Mouse (Mus musculus) midbrain, embryonic 15.5 days (tissue): ENCODE results near the gene 1700018B08Rik. TPM values are rescaled to one million over a fixed set of nuclear protein-coding genes. Genes with fewer than 3 reads are reported as not detected.

Experiments used
- ATAC-seq: fragments of 200-750 bp; cut with Nextera tagmentation; replicated peaks from 2 replicates; pipeline ENCODE4 v1.8.0; 2017; ENCODE audit warnings: moderate TSS enrichment
- H3K27ac ChIP-seq: fragments of 300-500 bp; sonication (generic); 2 replicates; pipeline ENCODE4 v1.5.1; 2015; ENCODE audit warnings: mild to moderate bottlenecking, inconsistent platforms
- H3K27me3 ChIP-seq: fragments of 300-500 bp; sonication (generic); replicated peaks from 2 replicates; pipeline ENCODE4 v1.6.1; 2015; ENCODE audit warnings: inconsistent platforms
- H3K36me3 ChIP-seq: fragments of 300-500 bp; sonication (generic); replicated peaks from 2 replicates; pipeline ENCODE4 v1.6.1; 2015; ENCODE audit warnings: inconsistent platforms
- H3K4me1 ChIP-seq: fragments of 300-500 bp; sonication (generic); 2 replicates; pipeline ENCODE4 v1.6.1; 2015; ENCODE audit warnings: inconsistent platforms
- H3K4me2 ChIP-seq: fragments of 300-500 bp; sonication (generic); 2 replicates; pipeline ENCODE4 v1.6.1; 2015; ENCODE audit warnings: inconsistent platforms, mild to moderate bottlenecking, moderate library complexity
- H3K4me3 ChIP-seq: fragments of 300-500 bp; sonication (generic); 2 replicates; pipeline ENCODE4 v1.5.1; 2015; ENCODE audit warnings: mild to moderate bottlenecking, inconsistent platforms
- H3K9ac ChIP-seq: fragments of 300-500 bp; sonication (generic); 2 replicates; pipeline ENCODE4 v1.6.1; 2015; ENCODE audit warnings: mild to moderate bottlenecking, inconsistent platforms
- H3K9me3 ChIP-seq: fragments of 300-500 bp; sonication (generic); 2 replicates; pipeline ENCODE4 v1.6.1; 2016; ENCODE audit warnings: inconsistent platforms
- WGBS: fragments of 180-500 bp; shearing (Covaris S2); methylation state at CpG from one replicate; pipeline ENCODE4 v1.1.7; 2015; ENCODE audit warnings: mixed read lengths; 5-methylcytosine and 5-hydroxymethylcytosine counted together
- polyA plus RNA-seq: library from polyadenylated mRNA; unstranded; fragments of >200 nt; fragmentation: Nextera tagmentation; extraction: Ambion mirVana; gene quantifications from 2 replicates; pipeline ENCODE4 v1.2.1, GENCODE M21; 2015

1700018B08Rik gene
- polyA plus RNA-seq: not detected in 2 replicates

GRCm38 (mm10) chr8:121544276-121544785 is at the start of gene 1700018B08Rik:
Gene 1700018B08Rik (minus strand): TSS chr8:121544320.
- no peaks in the 10 kb centered on the region for H3K9me3 ChIP-seq
- no peak within 1 kb of the TSS for H3K4me2 ChIP-seq
- H3K27me3 ChIP-seq: no peaks in the 10 kb centered on the region
- H3K4me1 ChIP-seq: no peaks in the 10 kb centered on the region
- WGBS: 88% methylated on average over 12 of the region's 12 CpGs
- no peak within 1 kb of the TSS for H3K4me3 ChIP-seq
- no peaks in the 10 kb centered on the region for H3K36me3 ChIP-seq
- no peak within 1 kb of the TSS for H3K27ac ChIP-seq
- no peak for ATAC-seq
- H3K9ac ChIP-seq: no peak within 1 kb of the TSS

- Histone ChIP-seq H3K27ac (no peak overlapping the region), H3K4me1 (peaks cover 26% of the 10 kb centered on the region), H3K4me2 (no peak overlapping the region), H3K36me3 (peaks cover 30% of the 10 kb centered on the region), H3K4me3 (no peak overlapping the region), H3K27me3 (no peaks in the 10 kb centered on the region), H3K9ac (no peak overlapping the region), H3K9me3 (no peaks in the 10 kb centered on the region)
- no peak for ATAC-seq
- 95% methylated on average over 5 of the region's 5 CpGs for WGBS
Measured at GRCm38 (mm10) chr8:121593293-121593692, 49.2 kb upstream of the 1700018B08Rik start.

- peaks cover 26% of the 10 kb centered on the region for H3K4me1 ChIP-seq
- no peaks in the 10 kb centered on the region for H3K27me3 ChIP-seq
- 17% methylated on average over 20 of the region's 20 CpGs for WGBS
- H3K27ac ChIP-seq: peak overlapping the region; percentile 84
- H3K36me3 ChIP-seq: peaks cover 18% of the 10 kb centered on the region; the same call in 1 of the 2 replicates
- no peak for ATAC-seq
- peak overlapping the region; percentile 87 for H3K9ac ChIP-seq
- peak overlapping the region; percentile 72 for H3K4me2 ChIP-seq
- peak overlapping the region; percentile 84 for H3K4me3 ChIP-seq
- no peaks in the 10 kb centered on the region for H3K9me3 ChIP-seq
Measured at GRCm38 (mm10) chr8:121591178-121592066, 47.3 kb upstream of the 1700018B08Rik start.

GRCm38 (mm10) chr8:121590203-121591177 is 46.4 kb upstream of the 1700018B08Rik start, which contains the start of gene Map1lc3b:
Gene Map1lc3b (plus strand): TSS chr8:121590361.
- H3K27ac ChIP-seq: peak within 1 kb of the TSS; percentile 84
- H3K4me3 ChIP-seq: peak within 1 kb of the TSS; percentile 84
- peaks cover 13% of the 10 kb centered on the region; the same call in 1 of the 2 replicates for H3K36me3 ChIP-seq
- peak within 1 kb of the TSS; percentile 72 for H3K4me2 ChIP-seq
- ATAC-seq: peak; percentile 88
- H3K9me3 ChIP-seq: no peaks in the 10 kb centered on the region
- H3K4me1 ChIP-seq: peaks cover 30% of the 10 kb centered on the region
- WGBS: under 1% methylated on average over 94 of the region's 94 CpGs
- H3K27me3 ChIP-seq: no peaks in the 10 kb centered on the region
- H3K9ac ChIP-seq: peak within 1 kb of the TSS; percentile 87

GRCm38 (mm10) chr8:121589205-121589726 is 45.1 kb upstream of the 1700018B08Rik start:
- no peak overlapping the region for H3K9ac ChIP-seq
- ATAC-seq: no peak
- H3K27ac ChIP-seq: no peak overlapping the region

GRCm38 (mm10) chr8:121588750-121589149 is 44.6 kb upstream of the 1700018B08Rik start:
- Histone ChIP-seq H3K4me2 (no peak overlapping the region), H3K27ac (no peak overlapping the region), H3K9me3 (no peaks in the 10 kb centered on the region), H3K36me3 (0 out of 2 replicates have a peak, but pooled peaks cover 2% of the 10 kb centered on the region), H3K4me3 (no peak overlapping the region), H3K4me1 (peaks cover 34% of the 10 kb centered on the region), H3K27me3 (no peaks in the 10 kb centered on the region), H3K9ac (no peak overlapping the region)
- no peak for ATAC-seq
- 85% methylated on average over 4 of the region's 4 CpGs for WGBS

More at GRCm38 (mm10) chr8:121589205-121589726, 45.1 kb upstream of the 1700018B08Rik start:
- peaks cover 34% of the 10 kb centered on the region for H3K4me1 ChIP-seq
- no peaks in the 10 kb centered on the region for H3K9me3 ChIP-seq
- no peaks in the 10 kb centered on the region for H3K27me3 ChIP-seq
- no peak overlapping the region for H3K4me3 ChIP-seq
- 0 out of 2 replicates have a peak, but pooled peaks cover 3% of the 10 kb centered on the region for H3K36me3 ChIP-seq
- 37% methylated on average over 2 of the region's 2 CpGs for WGBS
- H3K4me2 ChIP-seq: no peak overlapping the region; the same call in 1 of the 2 replicates

GRCm38 (mm10) chr8:121585159-121585825 is 41.2 kb upstream of the 1700018B08Rik start:
- peak overlapping the region; percentile 59 for H3K27ac ChIP-seq
- peak; percentile 95 for ATAC-seq
- H3K4me1 ChIP-seq: peaks cover 14% of the 10 kb centered on the region
- 1% methylated on average over 47 of the region's 47 CpGs for WGBS
- H3K9ac ChIP-seq: peak overlapping the region; percentile 42
- no peaks in the 10 kb centered on the region for H3K36me3 ChIP-seq
- peak overlapping the region; percentile 59 for H3K4me2 ChIP-seq
- H3K9me3 ChIP-seq: no peaks in the 10 kb centered on the region
- peak overlapping the region; percentile 52 for H3K4me3 ChIP-seq
- no peaks in the 10 kb centered on the region for H3K27me3 ChIP-seq

GRCm38 (mm10) chr8:121584730-121585129 is 40.6 kb upstream of the 1700018B08Rik start:
- no peaks in the 10 kb centered on the region for H3K27me3 ChIP-seq
- no peak overlapping the region; the same call in 1 of the 2 replicates for H3K9ac ChIP-seq
- no peaks in the 10 kb centered on the region for H3K9me3 ChIP-seq

GRCm38 (mm10) chr8:121583653-121584052 is 39.5 kb upstream of the 1700018B08Rik start:
- peaks cover 8% of the 10 kb centered on the region; the same call in 1 of the 2 replicates for H3K4me1 ChIP-seq
- 63% methylated on average over 8 of the region's 8 CpGs for WGBS

More at GRCm38 (mm10) chr8:121584730-121585129, 40.6 kb upstream of the 1700018B08Rik start:
- no peaks in the 10 kb centered on the region for H3K36me3 ChIP-seq
- 41% methylated on average over 13 of the region's 13 CpGs for WGBS
- no peak overlapping the region; the same call in 1 of the 2 replicates for H3K27ac ChIP-seq
- peaks cover 13% of the 10 kb centered on the region for H3K4me1 ChIP-seq
- H3K4me3 ChIP-seq: peak overlapping the region; percentile 52
- no peak for ATAC-seq
- peak overlapping the region; percentile 59 for H3K4me2 ChIP-seq

GRCm38 (mm10) chr8:121580465-121580864 is 36.3 kb upstream of the 1700018B08Rik start:
- no peak overlapping the region for H3K4me2 ChIP-seq
- H3K27ac ChIP-seq: no peak overlapping the region
- no peaks in the 10 kb centered on the region for H3K9me3 ChIP-seq
- 37% methylated on average over 9 of the region's 9 CpGs for WGBS
- no peak for ATAC-seq
- no peak overlapping the region for H3K9ac ChIP-seq
- no peak overlapping the region for H3K4me3 ChIP-seq
- H3K4me1 ChIP-seq: peaks cover 26% of the 10 kb centered on the region
- no peaks in the 10 kb centered on the region for H3K36me3 ChIP-seq
- H3K27me3 ChIP-seq: no peaks in the 10 kb centered on the region

More at GRCm38 (mm10) chr8:121583653-121584052, 39.5 kb upstream of the 1700018B08Rik start:
- no peak overlapping the region for H3K4me3 ChIP-seq
- H3K9ac ChIP-seq: no peak overlapping the region
- no peak overlapping the region for H3K4me2 ChIP-seq
- H3K9me3 ChIP-seq: no peaks in the 10 kb centered on the region
- no peak overlapping the region for H3K27ac ChIP-seq
- ATAC-seq: no peak
- H3K36me3 ChIP-seq: no peaks in the 10 kb centered on the region
- H3K27me3 ChIP-seq: no peaks in the 10 kb centered on the region
